Mouse (Mus musculus): Measurements from ENCODE around the gene Cdk6. TPM values are rescaled to one million over a fixed set of nuclear protein-coding genes. Genes with fewer than 3 reads are reported as not detected.

Cdk6 gene
- polyA plus RNA-seq, 1 experiment from 2014 or later = 16.0 TPM

DNA sequence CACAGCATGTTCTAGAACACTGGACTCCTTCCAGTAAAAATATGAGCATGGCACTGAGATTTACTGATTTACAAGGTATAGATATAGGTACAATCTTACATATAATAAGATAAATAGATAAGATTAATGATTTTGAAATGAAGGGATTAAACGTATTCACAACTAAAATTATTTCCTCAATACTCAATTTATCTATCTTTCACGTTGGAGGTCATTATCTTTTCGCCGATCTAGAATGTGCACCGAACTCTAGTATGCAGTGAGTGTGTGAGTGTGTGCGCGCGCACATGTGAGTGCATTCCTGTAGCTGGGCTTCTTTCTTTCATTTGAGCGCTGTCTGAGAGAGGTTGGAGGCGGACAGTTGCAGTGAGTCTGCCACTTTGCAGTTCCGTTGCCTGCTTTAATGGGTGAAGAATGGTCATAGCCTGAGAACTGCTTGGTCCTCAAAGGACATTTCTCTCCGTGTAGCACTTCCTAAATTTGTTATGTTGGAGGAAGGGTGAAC lies 13.8 kb downstream of the Cdk6 start:
- no peak for ATAC-seq (ENCODE audit: low read depth)
- H3K27me3 ChIP-seq (ENCODE audit: control insufficient read depth, insufficient read depth, low read depth, low read length) = no peaks in the 10 kb centered on the region
- H3K4me2 ChIP-seq (ENCODE audit: low read depth, low read length) = peak overlapping the region; percentile 24; the same call in 1 of the 2 replicates
- no peak overlapping the region for H3K9ac ChIP-seq (ENCODE audit: low read depth, low read length)
- no peaks in the 10 kb centered on the region for H3K36me3 ChIP-seq (ENCODE audit: control insufficient read depth, insufficient read depth)
- H3K4me3 ChIP-seq (ENCODE audit: low read depth, low read length) = no peak overlapping the region
- no peaks in the 10 kb centered on the region for H3K9me3 ChIP-seq (replicated peaks; ENCODE audit: control insufficient read depth, low read length)
- 70% methylated on average over 12 of the region's 12 CpGs for WGBS (ENCODE audit: insufficient replicate concordance)
- H3K4me1 ChIP-seq (ENCODE audit: control insufficient read depth, low read depth, low read length) = peaks cover 33% of the 10 kb centered on the region
- no peak overlapping the region for H3K27ac ChIP-seq (ENCODE audit: low read length)

DNA sequence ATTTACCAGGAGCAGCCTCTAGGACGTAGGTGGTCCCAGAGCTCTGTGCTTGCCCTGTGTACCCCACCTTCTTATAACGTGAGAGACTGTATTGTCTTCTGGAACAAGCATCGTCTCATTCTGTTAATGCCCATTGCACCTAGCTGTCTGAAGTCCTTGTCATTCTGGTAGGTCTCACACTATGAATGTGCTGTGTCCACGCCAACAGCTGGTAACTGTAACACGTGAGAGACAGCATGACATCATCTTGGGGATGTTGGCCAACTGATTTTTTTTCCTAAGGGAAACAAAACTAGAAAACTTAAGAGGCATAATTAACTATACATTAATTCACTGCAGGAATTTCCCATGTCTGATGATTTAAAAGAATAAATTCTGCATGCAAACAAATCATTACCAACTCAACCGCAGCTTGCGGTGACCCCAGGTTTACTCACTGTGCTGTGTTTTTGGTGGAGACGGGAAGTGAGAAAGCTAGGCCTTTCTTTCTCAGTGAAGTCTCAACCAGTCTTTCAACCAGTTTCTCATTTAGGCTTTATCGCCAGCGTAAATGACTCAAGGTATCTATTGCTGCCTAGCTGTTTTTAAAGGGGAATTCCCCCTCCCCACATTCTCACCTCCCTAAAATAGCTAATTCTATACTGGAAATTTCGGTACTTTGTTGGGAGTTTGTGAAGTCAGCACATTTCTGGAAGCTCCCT lies 14.4 kb downstream of the Cdk6 start:
- Histone ChIP-seq H3K27me3 (ENCODE audit: control insufficient read depth, insufficient read depth, low read depth, low read length) (no peaks in the 10 kb centered on the region), H3K4me2 (ENCODE audit: low read depth, low read length) (no peak overlapping the region), H3K4me3 (ENCODE audit: low read depth, low read length) (no peak overlapping the region), H3K4me1 (ENCODE audit: control insufficient read depth, low read depth, low read length) (peaks cover 36% of the 10 kb centered on the region), H3K36me3 (ENCODE audit: control insufficient read depth, insufficient read depth) (no peaks in the 10 kb centered on the region), H3K9ac (ENCODE audit: low read depth, low read length) (no peak overlapping the region), H3K9me3 (replicated peaks; ENCODE audit: control insufficient read depth, low read length) (no peaks in the 10 kb centered on the region), H3K27ac (ENCODE audit: low read length) (no peak overlapping the region)
- WGBS (ENCODE audit: insufficient replicate concordance) = 68% methylated on average over 11 of the region's 11 CpGs
- ATAC-seq (ENCODE audit: low read depth) = no peak

- ATAC-seq (ENCODE audit: low read depth) = no peak
- Histone ChIP-seq H3K27me3 (ENCODE audit: control insufficient read depth, insufficient read depth, low read depth, low read length) (no peaks in the 10 kb centered on the region), H3K36me3 (ENCODE audit: control insufficient read depth, insufficient read depth) (no peaks in the 10 kb centered on the region), H3K9me3 (replicated peaks; ENCODE audit: control insufficient read depth, low read length) (no peaks in the 10 kb centered on the region), H3K4me2 (ENCODE audit: low read depth, low read length) (no peak overlapping the region), H3K4me3 (ENCODE audit: low read depth, low read length) (no peak overlapping the region), H3K9ac (ENCODE audit: low read depth, low read length) (no peak overlapping the region), H3K4me1 (ENCODE audit: control insufficient read depth, low read depth, low read length) (peaks cover 38% of the 10 kb centered on the region), H3K27ac (ENCODE audit: low read length) (no peak overlapping the region)
- WGBS (ENCODE audit: insufficient replicate concordance) = 51% methylated on average over 10 of the region's 10 CpGs
Measured at GRCm38 (mm10) chr5:3356261-3356778, 15.0 kb downstream of the Cdk6 start.

GRCm38 (mm10) chr5:3357496-3357895 lies 16.2 kb downstream of the Cdk6 start:
- Histone ChIP-seq H3K9me3 (replicated peaks; ENCODE audit: control insufficient read depth, low read length) (no peaks in the 10 kb centered on the region), H3K4me3 (ENCODE audit: low read depth, low read length) (no peak overlapping the region), H3K36me3 (ENCODE audit: control insufficient read depth, insufficient read depth) (no peaks in the 10 kb centered on the region), H3K9ac (ENCODE audit: low read depth, low read length) (no peak overlapping the region), H3K27ac (ENCODE audit: low read length) (no peak overlapping the region), H3K27me3 (ENCODE audit: control insufficient read depth, insufficient read depth, low read depth, low read length) (no peaks in the 10 kb centered on the region), H3K4me2 (ENCODE audit: low read depth, low read length) (no peak overlapping the region), H3K4me1 (ENCODE audit: control insufficient read depth, low read depth, low read length) (peaks cover 45% of the 10 kb centered on the region)
- 72% methylated on average over 6 of the region's 6 CpGs for WGBS (ENCODE audit: insufficient replicate concordance)
- no peak for ATAC-seq (ENCODE audit: low read depth)

DNA sequence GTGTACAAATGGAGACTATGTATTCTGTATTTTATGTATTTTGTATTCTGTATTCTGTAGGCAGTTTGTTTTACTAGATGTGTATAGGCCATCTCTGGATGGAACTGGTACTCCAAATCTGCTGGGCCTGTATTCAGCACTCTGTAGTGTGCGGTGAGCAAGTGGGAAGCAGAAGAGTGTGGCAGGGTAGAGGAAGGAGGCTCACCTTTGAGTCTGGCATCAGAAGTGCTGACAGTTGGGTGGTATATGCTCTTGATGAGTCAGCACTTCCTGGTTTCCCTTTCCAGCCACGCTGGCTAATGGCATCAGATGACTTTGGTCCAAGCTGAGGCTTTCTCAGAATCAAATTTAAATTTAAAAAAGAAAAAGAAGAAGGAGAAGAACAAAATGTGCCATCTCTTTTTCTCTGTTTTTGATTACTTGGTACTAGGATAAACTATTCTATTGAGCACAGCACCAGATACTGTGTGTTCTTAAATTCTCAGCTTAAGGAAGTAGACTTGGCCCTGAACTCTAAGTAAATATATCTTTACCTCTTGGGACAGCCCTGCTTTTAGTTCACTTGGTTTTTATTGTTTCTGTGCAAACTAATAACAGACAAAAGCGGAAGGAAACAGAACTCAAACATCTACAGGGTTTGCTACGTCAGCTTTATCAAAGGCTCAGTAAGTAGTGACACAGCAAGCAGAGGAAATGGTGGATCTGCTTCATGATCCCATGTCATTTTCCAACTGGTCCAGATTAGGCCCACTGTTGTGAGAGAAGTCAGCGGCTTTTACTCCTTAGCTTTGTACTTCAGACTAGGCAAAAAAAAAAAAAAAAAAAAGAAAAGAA lies 17.6 kb downstream of the Cdk6 start:
- Histone ChIP-seq H3K9ac (ENCODE audit: low read depth, low read length) (no peak overlapping the region), H3K27ac (ENCODE audit: low read length) (peak overlapping the region; percentile 53; the same call in 1 of the 2 replicates), H3K4me3 (ENCODE audit: low read depth, low read length) (no peak overlapping the region), H3K4me2 (ENCODE audit: low read depth, low read length) (peak overlapping the region; percentile 21), H3K36me3 (ENCODE audit: control insufficient read depth, insufficient read depth) (no peaks in the 10 kb centered on the region), H3K27me3 (ENCODE audit: control insufficient read depth, insufficient read depth, low read depth, low read length) (no peaks in the 10 kb centered on the region), H3K9me3 (replicated peaks; ENCODE audit: control insufficient read depth, low read length) (no peaks in the 10 kb centered on the region), H3K4me1 (ENCODE audit: control insufficient read depth, low read depth, low read length) (peaks cover 49% of the 10 kb centered on the region)
- peak; percentile 74 for ATAC-seq (ENCODE audit: low read depth)
- WGBS (ENCODE audit: insufficient replicate concordance) = 38% methylated on average over 5 of the region's 5 CpGs

DNA sequence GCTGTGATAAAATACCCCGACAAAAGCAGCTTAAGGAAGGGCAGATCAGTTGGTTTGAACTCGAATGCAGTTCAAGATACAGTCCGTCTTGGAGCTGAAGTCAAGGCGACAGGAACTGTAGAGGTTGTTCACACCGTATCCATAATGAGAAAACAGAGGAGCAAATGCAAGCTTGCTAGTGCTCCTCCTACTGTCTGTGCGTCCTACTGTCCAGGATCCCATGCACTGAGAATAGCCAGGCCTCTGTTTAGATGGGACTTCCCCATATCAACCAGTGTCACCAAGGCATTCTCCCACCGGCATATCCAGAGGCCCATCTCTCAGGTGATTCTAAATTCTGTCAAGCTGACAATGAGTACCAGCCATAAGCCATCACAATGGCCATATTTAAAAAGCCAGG lies 18.6 kb downstream of the Cdk6 start:
- Histone ChIP-seq H3K27ac (ENCODE audit: low read length) (0 out of 2 replicates have a peak overlapping the region, but pooled peaks have one; percentile 14), H3K4me1 (ENCODE audit: control insufficient read depth, low read depth, low read length) (peaks cover 41% of the 10 kb centered on the region)

GRCm38 (mm10) chr5:3361252-3361651 lies 20.0 kb downstream of the Cdk6 start:
- Histone ChIP-seq H3K27me3 (ENCODE audit: control insufficient read depth, insufficient read depth, low read depth, low read length) (no peaks in the 10 kb centered on the region), H3K27ac (ENCODE audit: low read length) (peak overlapping the region; percentile 49), H3K9ac (ENCODE audit: low read depth, low read length) (no peak overlapping the region), H3K4me1 (ENCODE audit: control insufficient read depth, low read depth, low read length) (peaks cover 36% of the 10 kb centered on the region), H3K4me3 (ENCODE audit: low read depth, low read length) (no peak overlapping the region), H3K4me2 (ENCODE audit: low read depth, low read length) (no peak overlapping the region), H3K9me3 (replicated peaks; ENCODE audit: control insufficient read depth, low read length) (no peaks in the 10 kb centered on the region), H3K36me3 (ENCODE audit: control insufficient read depth, insufficient read depth) (no peaks in the 10 kb centered on the region)
- peak; percentile 22; the same call in 1 of the 2 replicates for ATAC-seq (ENCODE audit: low read depth)
- 58% methylated on average over 5 of the region's 5 CpGs for WGBS (ENCODE audit: insufficient replicate concordance)

More for the DNA sequence above, 18.6 kb downstream of the Cdk6 start:
- Histone ChIP-seq H3K9ac (ENCODE audit: low read depth, low read length) (no peak overlapping the region), H3K36me3 (ENCODE audit: control insufficient read depth, insufficient read depth) (no peaks in the 10 kb centered on the region), H3K9me3 (replicated peaks; ENCODE audit: control insufficient read depth, low read length) (no peaks in the 10 kb centered on the region), H3K4me2 (ENCODE audit: low read depth, low read length) (no peak overlapping the region), H3K4me3 (ENCODE audit: low read depth, low read length) (no peak overlapping the region), H3K27me3 (ENCODE audit: control insufficient read depth, insufficient read depth, low read depth, low read length) (no peaks in the 10 kb centered on the region)
- whole genome bisulfite sequencing (ENCODE audit: insufficient replicate concordance) = 64% methylated on average over 7 of the region's 7 CpGs
- no peak for ATAC-seq (ENCODE audit: low read depth)

GRCm38 (mm10) chr5:3362111-3362510 lies 20.8 kb downstream of the Cdk6 start:
- H3K4me2 ChIP-seq (ENCODE audit: low read depth, low read length) = no peak overlapping the region; the same call in 1 of the 2 replicates
- no peak overlapping the region for H3K9ac ChIP-seq (ENCODE audit: low read depth, low read length)
- no peaks in the 10 kb centered on the region for H3K27me3 ChIP-seq (ENCODE audit: control insufficient read depth, insufficient read depth, low read depth, low read length)
- ATAC-seq (ENCODE audit: low read depth) = no peak
- 29% methylated on average over 8 of the region's 8 CpGs for WGBS (ENCODE audit: insufficient replicate concordance)
- H3K9me3 ChIP-seq (replicated peaks; ENCODE audit: control insufficient read depth, low read length) = no peaks in the 10 kb centered on the region
- no peaks in the 10 kb centered on the region for H3K36me3 ChIP-seq (ENCODE audit: control insufficient read depth, insufficient read depth)
- H3K4me3 ChIP-seq (ENCODE audit: low read depth, low read length) = no peak overlapping the region
- H3K4me1 ChIP-seq (ENCODE audit: control insufficient read depth, low read depth, low read length) = peaks cover 29% of the 10 kb centered on the region
- H3K27ac ChIP-seq (ENCODE audit: low read length) = no peak overlapping the region; the same call in 1 of the 2 replicates
